Comparison of ENCODE assay signal across 23 mouse cellular contexts in genomic region chr2:30164340-30164932, GRCm38 (mm10).
"Had no signal": no experiment of that assay in that cellular context is flagged by ENCODE, and none has a peak within 500 bp of the region (broad histone marks: within the 10 kb centered on the region; RNA-seq: fewer than 3 reads in every experiment).

No protein-coding gene starts in this region.

- H3K4me2 ChIP-seq: heart, embryonic 11.5 days; heart, embryonic 13.5 days; heart, embryonic 15.5 days; hindbrain, embryonic 13.5 days; hindbrain, embryonic 15.5 days; limb, embryonic 13.5 days; limb, embryonic 15.5 days; liver, embryonic 12.5 days had no signal

- H3K9me3 ChIP-seq: limb, embryonic 15.5 days had no signal

- H3K36me3 ChIP-seq: heart, embryonic 13.5 days; heart, embryonic 15.5 days; hindbrain, embryonic 13.5 days; hindbrain, embryonic 15.5 days; limb, embryonic 13.5 days; limb, embryonic 15.5 days; liver, embryonic 12.5 days had no signal

- H3K4me3 ChIP-seq: heart, adult 2 months; heart, embryonic 13.5 days; heart, embryonic 15.5 days; hindbrain, embryonic 13.5 days; hindbrain, embryonic 15.5 days; limb, embryonic 13.5 days; limb, embryonic 15.5 days; liver, embryonic 12.5 days had no signal

- ATAC-seq: forebrain, postnatal 0 days; intestine, embryonic 16.5 days; liver, embryonic 12.5 days had no signal

- DNase-seq: forebrain, postnatal 0 days; gastrocnemius, postnatal 14 days; gastrocnemius, postnatal 36 days; heart, adult 11 months; heart, adult 2 months; heart, postnatal 14 days; heart, postnatal 36 days; kidney, adult 2 months; kidney, postnatal 10 days; kidney, postnatal 36 days; layer of hippocampus, adult 9-11 months; layer of hippocampus, postnatal 36 days; left cerebral cortex, postnatal 4 days had no signal

- H3K4me1 ChIP-seq: heart, embryonic 13.5 days; heart, embryonic 15.5 days; hindbrain, embryonic 13.5 days; hindbrain, embryonic 15.5 days; limb, embryonic 13.5 days; limb, embryonic 15.5 days; liver, embryonic 12.5 days had no signal

- H3K9ac ChIP-seq: forebrain, postnatal 0 days; heart, embryonic 13.5 days; heart, embryonic 15.5 days; hindbrain, embryonic 13.5 days; hindbrain, embryonic 15.5 days; limb, embryonic 13.5 days; limb, embryonic 15.5 days; liver, embryonic 12.5 days; liver, embryonic 14.5 days had no signal

- H3K27me3 ChIP-seq: heart, embryonic 13.5 days; heart, embryonic 15.5 days; hindbrain, embryonic 13.5 days; hindbrain, embryonic 15.5 days; limb, embryonic 13.5 days; limb, embryonic 15.5 days; liver, embryonic 12.5 days had no signal

- H3K27ac ChIP-seq: heart, adult 2 months; heart, embryonic 13.5 days; heart, embryonic 15.5 days; hindbrain, embryonic 13.5 days; hindbrain, embryonic 15.5 days; limb, embryonic 13.5 days; limb, embryonic 15.5 days; liver, embryonic 12.5 days; liver, embryonic 14.5 days had no signal
